20 mouse cellular contexts compared by ENCODE assay signal in genomic region chr13:109619158-109619657, GRCm38 (mm10).
"Had no signal": no experiment of that assay in that cellular context is flagged by ENCODE, and none has a peak within 500 bp of the region (broad histone marks: within the 10 kb centered on the region; RNA-seq: fewer than 3 reads in every experiment).

No protein-coding gene starts in this region.

- H3K36me3 ChIP-seq: liver, embryonic 12.5 days; midbrain, embryonic 12.5 days; neural tube, embryonic 13.5 days; neural tube, embryonic 15.5 days had no signal

- H3K4me1 ChIP-seq: midbrain, embryonic 12.5 days had no signal

- H3K9ac ChIP-seq: liver, embryonic 12.5 days; liver, embryonic 14.5 days; lung, embryonic 14.5 days; midbrain, embryonic 12.5 days; neural tube, embryonic 13.5 days; neural tube, embryonic 15.5 days had no signal

- DNase-seq: lung, adult 18-20 months; lung, embryonic 14.5 days; lung, postnatal 10 days; lung, postnatal 4 days; midbrain, embryonic 14.5 days; retina, postnatal 1 day; right cerebral cortex, adult 18-20 months; right cerebral cortex, postnatal 25 days; right cerebral cortex, postnatal 4 days; spleen, adult 18-20 months; thymus, adult 2 months; thymus, postnatal 25 days; thymus, postnatal 4 days had no signal

- H3K27me3 ChIP-seq: liver, embryonic 12.5 days; midbrain, embryonic 12.5 days; neural tube, embryonic 13.5 days; neural tube, embryonic 15.5 days had no signal

- ATAC-seq: liver, embryonic 12.5 days; midbrain, embryonic 16.5 days had no signal

- H3K4me2 ChIP-seq: liver, embryonic 12.5 days; lung, embryonic 14.5 days; midbrain, embryonic 12.5 days; neural tube, embryonic 13.5 days; neural tube, embryonic 15.5 days had no signal

- H3K27ac ChIP-seq: liver, embryonic 12.5 days; liver, embryonic 14.5 days; midbrain, embryonic 12.5 days; neural tube, embryonic 13.5 days; neural tube, embryonic 15.5 days had no signal

- H3K4me3 ChIP-seq: liver, embryonic 12.5 days; midbrain, embryonic 12.5 days; myocyte; neural tube, embryonic 13.5 days; neural tube, embryonic 15.5 days had no signal

- H3K9me3 ChIP-seq: liver, embryonic 12.5 days; midbrain, embryonic 12.5 days; neural tube, embryonic 13.5 days; neural tube, embryonic 15.5 days had no signal
